Mouse (Mus musculus) forebrain, embryonic 16.5 days (tissue): ENCODE data around the gene Etfa. TPM values are rescaled to one million over a fixed set of nuclear protein-coding genes. Genes with fewer than 3 reads are reported as not detected.

ENCODE experiments used
- ATAC-seq: fragments of 200-750 bp; cut with Nextera tagmentation; 2 replicates; pipeline ENCODE4 v1.8.0; 2017; ENCODE audit warnings: mild to moderate bottlenecking, moderate library complexity
- H3K27ac ChIP-seq: fragments of 300-500 bp; sonication (generic); 2 replicates; pipeline ENCODE4 v1.5.1; 2014; ENCODE audit warnings: low read length, control low read depth
- H3K27me3 ChIP-seq: fragments of 300-500 bp; sonication (generic); replicated peaks from 2 replicates; pipeline ENCODE4 v1.6.1; 2014; ENCODE audit warnings: low read length; ENCODE audit not compliant: control insufficient read depth, insufficient read depth
- H3K36me3 ChIP-seq: fragments of 300-500 bp; sonication (generic); 2 replicates; pipeline ENCODE4 v1.6.1; 2014; ENCODE audit not compliant: control insufficient read depth, insufficient read depth
- H3K4me1 ChIP-seq: fragments of 300-500 bp; sonication (generic); replicated peaks from 2 replicates; pipeline ENCODE4 v1.6.1; 2014; ENCODE audit warnings: low read length; ENCODE audit not compliant: control insufficient read depth, insufficient read depth
- H3K4me2 ChIP-seq: fragments of 300-500 bp; sonication (generic); 2 replicates; pipeline ENCODE4 v1.6.1; 2014; ENCODE audit warnings: mild to moderate bottlenecking, low read length, control low read depth
- H3K4me3 ChIP-seq: fragments of 300-500 bp; sonication (generic); replicated peaks from 2 replicates; pipeline ENCODE4 v1.5.1; 2014; ENCODE audit warnings: mild to moderate bottlenecking, low read length, control low read depth
- H3K9ac ChIP-seq: fragments of 300-500 bp; sonication (generic); replicated peaks from 2 replicates; pipeline ENCODE4 v1.6.1; 2014; ENCODE audit warnings: low read depth, low read length, control low read depth
- H3K9me3 ChIP-seq: fragments of 300-500 bp; sonication (generic); 2 replicates; pipeline ENCODE4 v1.6.1; 2016; ENCODE audit warnings: low read length; ENCODE audit not compliant: control insufficient read depth
- WGBS: fragments of 180-500 bp; shearing (Covaris S2); extraction: QIAGEN DNeasy Blood & Tissue Kit; methylation state at CpG from one replicate; pipeline ENCODE4 v1.1.7; 2014; 5-methylcytosine and 5-hydroxymethylcytosine counted together
- polyA plus RNA-seq: library from polyadenylated mRNA; unstranded; fragments of >200 nt; fragmentation: Nextera tagmentation; extraction: Ambion mirVana; gene quantifications from 2 replicates; pipeline ENCODE4 v1.2.1, GENCODE M21; 2015

The Etfa gene
- polyA plus RNA-seq, 1 experiment from 2014 or later, result 87.3 TPM

GRCm38 (mm10) chr9:55538377-55538776 lies 26.3 kb upstream of the Etfa start, which contains the start of gene Isl2:
TSS of gene Isl2 (plus strand) at chr9:55538672.
- under 1% methylated on average over 4 of the region's 4 CpGs for WGBS
- H3K4me3 ChIP-seq, result no peak within 1 kb of the TSS

DNA sequence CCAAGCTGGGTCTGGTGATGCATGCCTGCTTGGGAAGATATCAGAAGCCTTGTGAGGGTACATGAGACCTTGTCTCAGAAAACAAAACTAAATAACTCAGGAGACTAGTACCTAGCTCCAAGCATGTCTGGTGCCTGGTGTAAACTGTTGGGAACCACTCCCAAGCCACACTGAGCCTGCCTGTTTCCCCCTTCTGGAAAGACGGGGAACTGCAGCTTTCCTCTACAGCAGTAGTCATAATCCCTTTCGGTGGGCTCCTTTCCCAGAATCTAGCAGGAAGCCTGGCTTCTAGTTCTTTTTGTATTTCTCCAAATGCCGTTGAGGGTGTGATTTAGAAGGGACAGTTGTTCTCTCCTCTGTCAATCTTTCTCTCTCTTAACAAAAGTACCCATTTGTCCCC lies 23.9 kb upstream of the Etfa start:
- ATAC-seq, result no peak
- no peak overlapping the region for H3K9ac ChIP-seq
- H3K4me1 ChIP-seq, result peaks cover 7% of the 10 kb centered on the region
- H3K36me3 ChIP-seq, result no peaks in the 10 kb centered on the region
- no peak overlapping the region for H3K4me3 ChIP-seq
- WGBS, result 11% methylated on average over 3 of the region's 3 CpGs
- H3K4me2 ChIP-seq, result no peak overlapping the region
- H3K27ac ChIP-seq, result no peak overlapping the region
- H3K27me3 ChIP-seq, result peaks cover 35% of the 10 kb centered on the region
- H3K9me3 ChIP-seq, result no peaks in the 10 kb centered on the region

More at GRCm38 (mm10) chr9:55538377-55538776, 26.3 kb upstream of the Etfa start, which contains the start of gene Isl2:
- ATAC-seq, result no peak
- Histone ChIP-seq H3K4me1 (peaks cover 22% of the 10 kb centered on the region), H3K4me2 (no peak within 1 kb of the TSS), H3K9me3 (no peaks in the 10 kb centered on the region), H3K27ac (no peak within 1 kb of the TSS), H3K9ac (no peak within 1 kb of the TSS), H3K27me3 (peaks cover 50% of the 10 kb centered on the region), H3K36me3 (no peaks in the 10 kb centered on the region)

GRCm38 (mm10) chr9:55525716-55526115 lies 13.7 kb upstream of the Etfa start:
- H3K4me3 ChIP-seq, result no peak overlapping the region
- 42% methylated on average over 4 of the region's 4 CpGs for WGBS
- H3K36me3 ChIP-seq, result no peaks in the 10 kb centered on the region
- ATAC-seq, result no peak
- H3K9me3 ChIP-seq, result no peaks in the 10 kb centered on the region
- no peak overlapping the region for H3K4me2 ChIP-seq
- no peaks in the 10 kb centered on the region for H3K27me3 ChIP-seq
- no peak overlapping the region for H3K9ac ChIP-seq
- no peak overlapping the region for H3K27ac ChIP-seq
- no peaks in the 10 kb centered on the region for H3K4me1 ChIP-seq

DNA sequence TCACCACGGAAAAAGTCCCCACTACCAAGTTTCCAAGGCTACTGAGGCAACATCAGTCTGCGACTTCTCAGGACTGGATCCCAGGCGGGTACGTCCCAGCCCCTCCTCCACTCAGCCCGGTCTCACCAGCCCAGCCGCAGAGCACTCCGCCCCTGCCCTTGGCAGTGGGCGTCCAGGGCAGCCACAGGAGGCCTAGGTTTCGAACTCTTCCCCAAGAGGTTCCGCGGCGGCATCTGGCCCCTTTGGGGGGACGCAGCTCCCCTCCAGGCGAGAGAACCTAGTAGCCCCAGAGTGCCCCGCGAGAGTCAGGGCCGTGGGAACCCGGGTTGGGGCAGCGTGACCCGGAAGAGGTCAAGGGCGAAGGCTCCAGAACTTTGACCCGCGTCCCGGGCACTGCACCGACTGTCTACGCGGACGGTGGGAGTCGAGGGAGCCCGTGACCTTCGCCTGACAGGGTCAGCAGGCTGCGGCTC lies 486 bp downstream of the Etfa start:
- Histone ChIP-seq H3K9me3 (no peaks in the 10 kb centered on the region), H3K9ac (peak overlapping the region; percentile 87), H3K36me3 (no peaks in the 10 kb centered on the region), H3K4me2 (peak overlapping the region; percentile 91), H3K4me3 (peak overlapping the region; percentile 90), H3K27me3 (peaks cover 6% of the 10 kb centered on the region), H3K4me1 (peaks cover 3% of the 10 kb centered on the region), H3K27ac (peak overlapping the region; percentile 65)
- WGBS, result 0% methylated on average over 31 of the region's 32 CpGs
- ATAC-seq, result peak; percentile 56

DNA sequence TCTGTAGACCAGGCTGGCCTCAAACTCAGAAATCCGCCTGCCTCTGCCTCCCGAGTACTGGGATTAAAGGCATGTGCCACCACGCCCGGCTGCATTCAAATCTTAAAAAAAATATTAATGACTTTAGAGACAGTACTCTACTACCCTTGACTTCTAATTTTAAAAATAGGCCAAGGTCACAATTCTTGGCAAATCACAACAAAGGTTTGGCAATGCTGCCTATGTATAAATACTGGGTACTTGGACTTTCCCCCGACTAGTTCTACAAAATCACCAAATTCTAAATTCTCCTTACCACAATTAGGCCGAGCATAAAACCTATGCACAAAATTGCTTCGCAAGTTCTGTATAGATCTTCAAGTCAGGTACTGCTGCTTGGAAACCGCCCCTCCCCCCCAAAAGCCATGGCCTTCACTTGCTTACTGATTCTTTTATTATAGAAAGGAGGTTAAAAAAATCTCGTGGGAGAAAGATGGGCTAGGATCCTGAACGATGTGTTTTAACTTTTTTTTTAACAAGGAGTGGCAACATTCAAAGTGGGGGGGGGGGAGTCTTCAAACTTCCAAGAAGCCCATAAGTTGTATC lies 1.3 kb downstream of the Etfa start:
- Histone ChIP-seq H3K36me3 (no peaks in the 10 kb centered on the region), H3K4me3 (no peak overlapping the region), H3K27me3 (peaks cover 6% of the 10 kb centered on the region), H3K9me3 (no peaks in the 10 kb centered on the region), H3K9ac (no peak overlapping the region), H3K4me2 (no peak overlapping the region), H3K27ac (no peak overlapping the region), H3K4me1 (peaks cover 3% of the 10 kb centered on the region)
- no peak for ATAC-seq
- 85% methylated on average over 10 of the region's 10 CpGs for WGBS

DNA sequence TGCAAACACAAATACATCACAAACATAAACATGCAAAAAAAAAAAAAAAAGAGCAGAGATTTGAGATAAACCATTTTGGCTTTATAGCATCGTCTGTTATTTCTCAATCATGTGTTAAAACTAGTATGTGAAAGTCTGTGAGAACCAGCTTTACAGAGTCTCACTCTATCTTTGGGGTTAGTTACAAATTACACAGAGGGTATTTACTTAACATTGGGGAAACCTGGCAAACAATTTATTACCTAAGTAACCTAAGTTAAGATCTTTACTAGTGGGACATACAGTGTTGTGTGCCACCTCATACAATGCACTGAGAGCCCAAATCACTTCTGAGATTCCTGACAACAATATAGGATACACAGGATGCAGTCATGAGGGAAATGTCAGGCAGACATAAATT lies 2.3 kb downstream of the Etfa start:
- H3K9ac ChIP-seq, result no peak overlapping the region
- H3K27ac ChIP-seq, result no peak overlapping the region
- H3K4me1 ChIP-seq, result peaks cover 3% of the 10 kb centered on the region
- H3K36me3 ChIP-seq, result no peaks in the 10 kb centered on the region
- H3K4me2 ChIP-seq, result no peak overlapping the region
- no peak for ATAC-seq
- H3K9me3 ChIP-seq, result no peaks in the 10 kb centered on the region
- H3K4me3 ChIP-seq, result no peak overlapping the region
- 93% methylated on average over 1 of the region's 1 CpGs for WGBS
- peaks cover 6% of the 10 kb centered on the region for H3K27me3 ChIP-seq

DNA sequence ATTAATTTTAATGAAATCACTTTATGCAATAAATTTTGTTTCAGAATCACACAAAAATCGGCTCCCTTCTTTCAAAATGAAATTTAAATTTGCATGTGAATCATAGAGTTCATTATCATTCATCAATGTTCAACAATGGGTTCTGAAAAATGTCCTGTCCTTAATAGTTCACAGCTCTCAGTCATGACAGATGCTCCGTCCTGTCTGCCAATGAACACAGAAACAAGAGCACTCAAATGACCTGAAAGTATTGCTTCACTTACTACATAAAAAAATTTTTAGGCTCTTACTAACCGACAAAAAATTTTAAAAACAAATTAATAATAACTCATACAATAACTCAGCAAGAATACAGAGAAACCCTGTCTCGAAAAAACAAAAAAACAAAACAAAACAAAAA lies 3.3 kb downstream of the Etfa start:
- H3K9me3 ChIP-seq, result no peaks in the 10 kb centered on the region
- ATAC-seq, result no peak
- no peak overlapping the region for H3K4me2 ChIP-seq
- WGBS, result 48% methylated on average over 4 of the region's 4 CpGs
- H3K4me1 ChIP-seq, result peaks cover 3% of the 10 kb centered on the region
- no peak overlapping the region for H3K27ac ChIP-seq
- H3K27me3 ChIP-seq, result peaks cover 6% of the 10 kb centered on the region
- H3K4me3 ChIP-seq, result no peak overlapping the region
- H3K9ac ChIP-seq, result no peak overlapping the region
- H3K36me3 ChIP-seq, result no peaks in the 10 kb centered on the region

- Histone ChIP-seq H3K27ac (no peak overlapping the region), H3K27me3 (peaks cover 3% of the 10 kb centered on the region; the same call in 1 of the 2 replicates), H3K4me1 (peaks cover 3% of the 10 kb centered on the region), H3K36me3 (no peaks in the 10 kb centered on the region), H3K9me3 (no peaks in the 10 kb centered on the region), H3K4me3 (no peak overlapping the region), H3K9ac (no peak overlapping the region), H3K4me2 (no peak overlapping the region)
- no peak for ATAC-seq
- 84% methylated on average over 3 of the region's 3 CpGs for WGBS
Measured at GRCm38 (mm10) chr9:55507922-55508321, 4.1 kb downstream of the Etfa start.

GRCm38 (mm10) chr9:55482116-55482515 lies 29.9 kb downstream of the Etfa start:
- ATAC-seq, result no peak
- WGBS, result 52% methylated on average over 2 of the region's 2 CpGs
- no peak overlapping the region for H3K4me3 ChIP-seq
- H3K27me3 ChIP-seq, result no peaks in the 10 kb centered on the region
- H3K27ac ChIP-seq, result no peak overlapping the region
- no peaks in the 10 kb centered on the region for H3K4me1 ChIP-seq
- peaks cover 2% of the 10 kb centered on the region; the same call in 1 of the 2 replicates for H3K36me3 ChIP-seq
- H3K9ac ChIP-seq, result no peak overlapping the region
- no peak overlapping the region for H3K4me2 ChIP-seq
- no peaks in the 10 kb centered on the region for H3K9me3 ChIP-seq

GRCm38 (mm10) chr9:55478699-55479098 lies 33.3 kb downstream of the Etfa start:
- no peak for ATAC-seq

More at GRCm38 (mm10) chr9:55478699-55479098, 33.3 kb downstream of the Etfa start:
- no peak overlapping the region for H3K27ac ChIP-seq
- no peak overlapping the region for H3K9ac ChIP-seq
- H3K27me3 ChIP-seq, result no peaks in the 10 kb centered on the region
- no peak overlapping the region for H3K4me3 ChIP-seq
- H3K4me1 ChIP-seq, result no peaks in the 10 kb centered on the region
- H3K4me2 ChIP-seq, result no peak overlapping the region
- H3K36me3 ChIP-seq, result no peaks in the 10 kb centered on the region
- no peaks in the 10 kb centered on the region for H3K9me3 ChIP-seq
